Mouse (Mus musculus) gonadal fat pad, adult 2 months (tissue): ENCODE data around the gene Igf2bp2. TPM values are rescaled to one million over a fixed set of nuclear protein-coding genes. Genes with fewer than 3 reads are reported as not detected.

Source experiments
- DNase-seq: peaks from one replicate; pipeline ENCODE4 v3.0.0-alpha.2; 2012; ENCODE audit warnings: low read depth
- polyA plus RNA-seq: library from polyadenylated mRNA; depleted of rRNA; stranded (reverse); fragments of >200 nt; gene quantifications from 2 replicates; pipeline ENCODE4 v1.2.3, GENCODE M21; 2012

The Igf2bp2 gene
- polyA plus RNA-seq, 1 experiment, result 1.4 TPM

GRCm38 (mm10) chr16:22106012-22106584 is 57.0 kb downstream of the Igf2bp2 start:
- DNase-seq, result no peak

GRCm38 (mm10) chr16:22100067-22100466 is 63.0 kb downstream of the Igf2bp2 start:
- no peak for DNase-seq

- no peak for DNase-seq
These were observed 65.4 kb downstream of the Igf2bp2 start for GRCm38 (mm10) chr16:22097659-22098058.

- no peak for DNase-seq
These were observed 67.3 kb downstream of the Igf2bp2 start for GRCm38 (mm10) chr16:22095751-22096150.

DNA sequence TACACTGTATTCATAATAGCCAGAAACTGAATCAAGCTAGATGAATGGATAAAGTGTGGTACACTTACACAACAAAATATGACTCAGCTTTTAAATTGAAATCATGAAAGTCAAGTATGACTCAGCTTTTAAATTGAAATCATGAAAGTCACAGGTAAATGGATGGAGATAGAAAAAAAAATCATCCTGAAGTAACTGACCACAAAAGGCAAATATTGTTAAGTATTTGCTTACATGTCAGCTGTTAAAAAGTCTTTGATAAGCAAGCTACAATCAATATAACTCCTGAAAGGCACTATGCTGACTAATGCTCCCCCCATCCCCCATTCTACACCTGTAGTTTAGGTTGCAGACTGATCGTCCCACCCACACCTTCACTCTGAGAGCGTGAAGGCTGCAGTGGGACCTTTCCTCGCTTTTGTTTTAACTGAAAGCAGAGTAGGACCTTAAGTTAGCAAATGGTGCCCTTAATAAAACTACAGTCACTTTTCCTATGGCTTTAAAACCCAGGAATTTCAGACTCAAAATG is 71.8 kb downstream of the Igf2bp2 start:
- no peak for DNase-seq

GRCm38 (mm10) chr16:22085411-22085810 is 77.7 kb downstream of the Igf2bp2 start:
- DNase-seq, result no peak

GRCm38 (mm10) chr16:22080125-22080710 is 82.9 kb downstream of the Igf2bp2 start:
- DNase-seq, result no peak

- DNase-seq, result peak; percentile 33
These were observed 86.5 kb downstream of the Igf2bp2 start for GRCm38 (mm10) chr16:22076620-22076941.

DNA sequence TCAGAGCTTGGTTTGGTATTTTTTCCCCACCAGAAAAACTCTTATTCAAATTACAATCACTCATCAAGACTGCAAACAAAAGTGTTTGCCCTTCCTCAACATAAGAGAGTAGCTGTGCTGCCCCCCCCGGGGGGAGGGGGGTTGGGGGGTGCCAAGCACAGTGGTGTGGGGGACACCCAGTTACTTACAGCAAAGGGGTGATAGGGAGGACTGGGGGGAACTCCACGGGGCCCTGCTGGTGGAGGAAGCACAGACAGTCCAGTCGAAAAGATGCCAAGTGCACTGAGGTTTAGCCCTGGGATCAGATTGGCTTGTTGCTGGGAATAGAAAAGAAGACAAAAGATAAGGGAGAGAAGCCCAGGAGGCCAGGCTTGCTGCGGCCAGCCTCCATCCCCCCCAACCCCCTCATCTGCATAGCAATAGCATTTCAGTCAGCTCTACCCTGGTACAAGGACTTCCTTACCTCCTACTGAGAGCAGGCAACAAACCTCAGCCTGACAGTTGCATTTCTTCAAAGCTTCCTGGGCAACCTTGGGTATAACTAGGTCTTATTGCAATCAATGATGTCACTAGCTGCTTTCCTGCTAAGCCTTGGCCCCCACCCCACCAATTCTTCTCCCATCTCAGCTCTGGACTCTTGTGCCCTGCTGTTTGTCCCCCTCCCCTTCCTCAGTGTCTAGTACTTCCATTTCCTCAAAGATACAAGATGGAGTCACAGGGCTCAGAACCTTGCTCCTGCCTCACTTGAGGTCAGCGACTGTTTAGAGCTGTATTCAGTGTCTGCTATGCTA is 87.1 kb downstream of the Igf2bp2 start:
- no peak for DNase-seq

DNA sequence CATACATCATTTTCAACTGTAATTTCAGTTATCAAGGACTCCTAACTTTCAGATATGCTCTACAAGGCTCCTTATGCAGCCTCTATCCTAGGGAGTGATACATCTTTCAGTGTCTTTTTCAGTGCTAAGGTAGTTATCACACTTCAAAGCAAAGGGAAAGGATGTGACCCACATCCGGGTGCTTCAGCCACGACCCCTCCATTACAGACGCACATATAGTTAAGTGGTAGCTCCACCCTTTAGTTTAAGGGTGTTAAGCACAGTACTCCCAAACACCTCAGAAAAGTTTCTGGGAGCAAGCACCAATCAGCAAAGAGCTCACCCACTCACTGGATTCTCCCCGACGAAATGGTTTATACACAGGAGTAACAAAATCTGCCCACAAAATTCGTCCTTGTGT is 88.0 kb downstream of the Igf2bp2 start:
- DNase-seq, result no peak

- DNase-seq, result no peak
These were observed 91.7 kb downstream of the Igf2bp2 start for GRCm38 (mm10) chr16:22071361-22071760.

GRCm38 (mm10) chr16:22067406-22067805 is 95.7 kb downstream of the Igf2bp2 start:
- DNase-seq, result peak; percentile 23

GRCm38 (mm10) chr16:22065536-22065935 is 97.6 kb downstream of the Igf2bp2 start:
- DNase-seq, result no peak

DNA sequence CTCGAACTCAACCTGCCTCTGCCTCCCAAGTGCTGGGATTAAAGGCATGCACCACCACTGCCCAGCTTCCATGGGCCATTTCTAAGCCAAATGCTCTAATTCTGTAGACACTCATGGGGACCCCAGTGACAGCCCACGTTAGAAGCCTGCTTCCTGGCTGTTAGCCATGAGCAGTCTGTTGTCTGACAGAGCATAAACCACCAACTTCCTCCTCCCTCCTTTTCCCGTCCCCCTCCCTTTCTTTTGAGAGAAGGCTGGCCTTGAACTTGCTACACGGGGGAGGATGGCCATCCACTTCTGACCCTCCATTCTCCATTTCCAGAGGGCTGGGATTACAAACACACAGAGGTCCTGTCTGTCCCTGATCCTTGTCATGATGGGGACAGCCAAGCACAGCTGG is 100.8 kb downstream of the Igf2bp2 start:
- DNase-seq, result no peak

- DNase-seq, result no peak
These were observed 101.4 kb downstream of the Igf2bp2 start for GRCm38 (mm10) chr16:22061555-22062160.

GRCm38 (mm10) chr16:22060416-22060815 is 102.7 kb downstream of the Igf2bp2 start:
- no peak for DNase-seq

DNA sequence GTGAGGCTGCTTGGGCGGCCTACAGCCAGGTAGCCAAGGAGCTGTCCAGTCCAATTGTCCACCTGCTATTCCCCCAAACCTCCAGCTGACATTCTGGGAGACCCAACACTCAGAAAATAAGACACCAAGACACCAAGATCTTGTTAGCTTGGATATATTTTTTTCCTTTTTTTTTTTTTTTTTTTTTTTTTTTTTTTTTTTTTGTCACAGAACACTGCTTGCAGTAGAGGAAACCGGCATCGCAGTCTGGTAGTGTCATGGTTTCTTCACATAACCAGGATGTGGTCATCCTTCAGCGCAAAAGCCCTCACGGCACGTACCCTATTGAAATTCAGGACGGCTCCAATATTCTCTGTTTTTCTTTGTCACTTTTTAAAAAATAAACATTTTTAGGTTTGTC is 104.2 kb downstream of the Igf2bp2 start:
- DNase-seq, result no peak

- no peak for DNase-seq
These were observed 105.6 kb downstream of the Igf2bp2 start for GRCm38 (mm10) chr16:22057498-22057897.

- no peak for DNase-seq
These were observed 109.7 kb downstream of the Igf2bp2 start for GRCm38 (mm10) chr16:22053411-22053810.

GRCm38 (mm10) chr16:22046739-22047366 is 116.2 kb downstream of the Igf2bp2 start:
- DNase-seq, result no peak

- DNase-seq, result no peak
These were observed 117.2 kb downstream of the Igf2bp2 start for GRCm38 (mm10) chr16:22045930-22046329.

- no peak for DNase-seq
These were observed 119.3 kb downstream of the Igf2bp2 start for GRCm38 (mm10) chr16:22043830-22044229.
